Mouse (Mus musculus): Measurements from ENCODE around the gene Selenop. TPM values are rescaled to one million over a fixed set of nuclear protein-coding genes. Genes with fewer than 3 reads are reported as not detected.

Gene Selenop
- polyA plus RNA-seq, 1 experiment: 199 TPM

GRCm38 (mm10) chr15:3281216-3281615 is 12.9 kb downstream of the Selenop start:
- no peak for DNase-seq
- Histone ChIP-seq H3K36me3 (ENCODE audit: control insufficient read depth, insufficient read depth, low read length) (peaks cover 28% of the 10 kb centered on the region), H3K4me1 (replicated peaks; ENCODE audit: control insufficient read depth, insufficient read depth, low read length) (no peaks in the 10 kb centered on the region), H3K27me3 (ENCODE audit: control insufficient read depth, insufficient read depth, low read length) (no peaks in the 10 kb centered on the region), H3K4me3 (ENCODE audit: control insufficient read depth, insufficient read depth, low read length) (no peak overlapping the region), H3K27ac (ENCODE audit: control insufficient read depth, insufficient read depth, low read length) (no peak overlapping the region)
- TF ChIP-seq POLR2A (IDR thresholded peaks at IDR 0.05; ENCODE audit: control insufficient read depth, extremely low read depth, insufficient read depth, low read length, poor library complexity) (no peak), CTCF (IDR thresholded peaks at IDR 0.05; ENCODE audit: borderline replicate concordance, control insufficient read depth, extremely low read depth, insufficient read depth, low read length, poor library complexity) (no peak)

- 98% methylated on average over 1 of the region's 1 CpGs for WGBS
- Histone ChIP-seq H3K27me3 (ENCODE audit: control insufficient read depth, insufficient read depth, low read length) (no peaks in the 10 kb centered on the region), H3K36me3 (ENCODE audit: control insufficient read depth, insufficient read depth, low read length) (peaks cover 26% of the 10 kb centered on the region), H3K27ac (ENCODE audit: control insufficient read depth, insufficient read depth, low read length) (no peak overlapping the region), H3K4me3 (ENCODE audit: control insufficient read depth, insufficient read depth, low read length) (no peak overlapping the region), H3K4me1 (replicated peaks; ENCODE audit: control insufficient read depth, insufficient read depth, low read length) (no peaks in the 10 kb centered on the region)
- no peak for DNase-seq
- TF ChIP-seq CTCF (IDR thresholded peaks at IDR 0.05; ENCODE audit: borderline replicate concordance, control insufficient read depth, extremely low read depth, insufficient read depth, low read length, poor library complexity) (no peak), POLR2A (IDR thresholded peaks at IDR 0.05; ENCODE audit: control insufficient read depth, extremely low read depth, insufficient read depth, low read length, poor library complexity) (no peak)
Observed at GRCm38 (mm10) chr15:3281737-3282136, 13.4 kb downstream of the Selenop start.

GRCm38 (mm10) chr15:3286032-3286431 is 17.7 kb downstream of the Selenop start:
- no peak for TF ChIP-seq CTCF (IDR thresholded peaks at IDR 0.05; ENCODE audit: borderline replicate concordance, control insufficient read depth, extremely low read depth, insufficient read depth, low read length, poor library complexity)
- no peak for TF ChIP-seq POLR2A (IDR thresholded peaks at IDR 0.05; ENCODE audit: control insufficient read depth, extremely low read depth, insufficient read depth, low read length, poor library complexity)

DNA sequence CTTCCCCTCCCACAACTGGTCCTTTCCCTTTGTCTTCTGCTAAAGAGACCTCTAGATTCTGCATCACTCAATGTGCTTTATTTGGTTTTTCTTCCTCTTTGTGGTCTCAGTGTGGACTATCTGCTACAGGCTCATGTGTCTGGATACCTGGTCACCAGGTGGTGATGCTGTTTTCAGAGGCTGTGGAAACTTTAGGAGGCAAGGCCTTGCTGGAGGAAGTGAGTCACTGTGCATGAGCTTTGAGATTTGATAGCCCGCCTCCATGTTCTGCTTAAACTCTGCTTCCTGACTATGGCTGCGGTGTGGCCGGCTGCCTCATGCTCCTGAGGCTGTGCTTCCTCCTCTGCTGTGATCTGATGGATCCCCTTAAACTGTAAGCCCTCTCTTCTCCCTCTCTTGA is 22.1 kb downstream of the Selenop start:
- no peak overlapping the region for H3K4me3 ChIP-seq (ENCODE audit: control insufficient read depth, insufficient read depth, low read length)
- no peaks in the 10 kb centered on the region for H3K36me3 ChIP-seq (ENCODE audit: control insufficient read depth, insufficient read depth, low read length)
- H3K27ac ChIP-seq (ENCODE audit: control insufficient read depth, insufficient read depth, low read length): no peak overlapping the region
- TF ChIP-seq POLR2A (IDR thresholded peaks at IDR 0.05; ENCODE audit: control insufficient read depth, extremely low read depth, insufficient read depth, low read length, poor library complexity): no peak
- no peak for TF ChIP-seq CTCF (IDR thresholded peaks at IDR 0.05; ENCODE audit: borderline replicate concordance, control insufficient read depth, extremely low read depth, insufficient read depth, low read length, poor library complexity)
- no peaks in the 10 kb centered on the region for H3K4me1 ChIP-seq (replicated peaks; ENCODE audit: control insufficient read depth, insufficient read depth, low read length)
- 92% methylated on average over 3 of the region's 3 CpGs for WGBS
- DNase-seq: no peak
- no peaks in the 10 kb centered on the region for H3K27me3 ChIP-seq (ENCODE audit: control insufficient read depth, insufficient read depth, low read length)

More at GRCm38 (mm10) chr15:3286032-3286431, 17.7 kb downstream of the Selenop start:
- DNase-seq: no peak
- no peak overlapping the region for H3K27ac ChIP-seq (ENCODE audit: control insufficient read depth, insufficient read depth, low read length)
- H3K27me3 ChIP-seq (ENCODE audit: control insufficient read depth, insufficient read depth, low read length): no peaks in the 10 kb centered on the region
- H3K4me3 ChIP-seq (ENCODE audit: control insufficient read depth, insufficient read depth, low read length): no peak overlapping the region
- H3K4me1 ChIP-seq (replicated peaks; ENCODE audit: control insufficient read depth, insufficient read depth, low read length): no peaks in the 10 kb centered on the region
- no peaks in the 10 kb centered on the region for H3K36me3 ChIP-seq (ENCODE audit: control insufficient read depth, insufficient read depth, low read length)

DNA sequence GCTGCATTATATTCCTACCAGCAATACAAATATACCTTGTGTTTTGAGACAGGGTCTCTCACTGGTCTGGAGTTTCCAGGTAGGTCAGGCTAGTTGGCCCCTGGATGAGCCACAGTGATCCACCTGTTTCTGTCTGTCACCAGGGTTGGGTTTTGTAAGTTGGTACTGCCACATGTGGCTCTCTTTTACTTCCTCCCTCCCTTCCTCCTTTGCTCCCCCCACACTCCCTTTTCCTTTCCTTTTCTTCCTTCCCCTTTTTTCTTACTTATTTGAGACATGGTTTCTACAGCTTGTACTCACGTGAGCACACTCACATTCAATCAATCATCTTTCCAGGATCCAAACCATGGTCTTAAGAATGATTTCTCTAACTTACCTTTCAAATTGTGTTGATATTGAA is 25.1 kb downstream of the Selenop start:
- no peak for TF ChIP-seq POLR2A (IDR thresholded peaks at IDR 0.05; ENCODE audit: control insufficient read depth, extremely low read depth, insufficient read depth, low read length, poor library complexity)
- TF ChIP-seq CTCF (IDR thresholded peaks at IDR 0.05; ENCODE audit: borderline replicate concordance, control insufficient read depth, extremely low read depth, insufficient read depth, low read length, poor library complexity): no peak
- no peaks in the 10 kb centered on the region for H3K36me3 ChIP-seq (ENCODE audit: control insufficient read depth, insufficient read depth, low read length)
- DNase-seq: no peak
- 16% methylated on average over 1 of the region's 1 CpGs for WGBS
- no peaks in the 10 kb centered on the region for H3K4me1 ChIP-seq (replicated peaks; ENCODE audit: control insufficient read depth, insufficient read depth, low read length)
- H3K4me3 ChIP-seq (ENCODE audit: control insufficient read depth, insufficient read depth, low read length): no peak overlapping the region
- H3K27ac ChIP-seq (ENCODE audit: control insufficient read depth, insufficient read depth, low read length): no peak overlapping the region
- no peaks in the 10 kb centered on the region for H3K27me3 ChIP-seq (ENCODE audit: control insufficient read depth, insufficient read depth, low read length)

DNA sequence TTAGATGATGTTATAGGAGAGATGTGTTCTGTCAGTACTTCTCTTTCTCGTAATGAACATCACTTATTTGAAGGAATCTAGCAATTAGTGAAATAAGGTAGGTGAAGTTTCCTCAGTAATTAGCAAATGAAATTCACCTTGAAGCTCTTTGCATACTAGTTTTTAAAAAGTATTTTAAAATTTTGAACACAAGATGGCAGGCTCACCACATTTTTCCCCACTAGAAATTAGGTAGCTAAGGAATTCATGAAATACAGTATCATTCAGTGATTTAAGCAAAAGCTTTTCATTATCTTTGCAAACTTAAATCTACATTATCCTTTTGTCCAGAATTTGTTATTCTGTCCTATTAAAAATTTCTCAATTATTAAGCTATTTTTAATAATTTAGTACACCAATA is 27.6 kb downstream of the Selenop start:
- Histone ChIP-seq H3K4me1 (replicated peaks; ENCODE audit: control insufficient read depth, insufficient read depth, low read length) (no peaks in the 10 kb centered on the region), H3K36me3 (ENCODE audit: control insufficient read depth, insufficient read depth, low read length) (no peaks in the 10 kb centered on the region), H3K27me3 (ENCODE audit: control insufficient read depth, insufficient read depth, low read length) (no peaks in the 10 kb centered on the region), H3K4me3 (ENCODE audit: control insufficient read depth, insufficient read depth, low read length) (no peak overlapping the region), H3K27ac (ENCODE audit: control insufficient read depth, insufficient read depth, low read length) (no peak overlapping the region)
- 91% methylated on average over 1 of the region's 1 CpGs for WGBS
- TF ChIP-seq POLR2A (IDR thresholded peaks at IDR 0.05; ENCODE audit: control insufficient read depth, extremely low read depth, insufficient read depth, low read length, poor library complexity) (no peak), CTCF (IDR thresholded peaks at IDR 0.05; ENCODE audit: borderline replicate concordance, control insufficient read depth, extremely low read depth, insufficient read depth, low read length, poor library complexity) (no peak)
- no peak for DNase-seq

DNA sequence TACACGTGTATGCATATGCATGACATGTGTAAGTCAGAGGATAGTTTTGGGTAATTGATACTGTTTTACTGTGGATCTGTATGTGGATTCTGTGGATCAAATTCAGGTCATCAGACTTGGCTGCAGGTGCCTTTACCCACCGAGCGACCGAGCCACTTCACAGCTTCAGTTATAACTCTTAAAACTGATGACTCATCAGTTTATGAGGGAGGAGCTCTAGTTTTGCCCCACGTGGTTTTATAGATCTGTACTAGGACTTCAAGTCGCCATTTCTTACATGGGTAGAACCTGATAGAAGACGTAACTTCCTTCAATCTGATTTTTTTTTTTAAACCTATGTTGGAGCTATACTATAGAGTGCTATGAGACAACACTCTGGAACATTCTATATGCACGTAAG is 29.3 kb downstream of the Selenop start:
- 70% methylated on average over 8 of the region's 8 CpGs for WGBS

More for the DNA sequence above, 29.3 kb downstream of the Selenop start:
- Histone ChIP-seq H3K27me3 (ENCODE audit: control insufficient read depth, insufficient read depth, low read length) (no peaks in the 10 kb centered on the region), H3K4me1 (replicated peaks; ENCODE audit: control insufficient read depth, insufficient read depth, low read length) (no peaks in the 10 kb centered on the region), H3K36me3 (ENCODE audit: control insufficient read depth, insufficient read depth, low read length) (no peaks in the 10 kb centered on the region), H3K4me3 (ENCODE audit: control insufficient read depth, insufficient read depth, low read length) (no peak overlapping the region), H3K27ac (ENCODE audit: control insufficient read depth, insufficient read depth, low read length) (no peak overlapping the region)
- no peak for TF ChIP-seq CTCF (IDR thresholded peaks at IDR 0.05; ENCODE audit: borderline replicate concordance, control insufficient read depth, extremely low read depth, insufficient read depth, low read length, poor library complexity)
- no peak for TF ChIP-seq POLR2A (IDR thresholded peaks at IDR 0.05; ENCODE audit: control insufficient read depth, extremely low read depth, insufficient read depth, low read length, poor library complexity)
- DNase-seq: no peak
